Mouse (Mus musculus): ENCODE measurements around the gene Bub1b.
A peak's percentile ranks its signal among the peaks of the same experiment; 100 is the strongest.

GRCm38 (mm10) chr2:118641147-118641546, 43.1 kb downstream of the Bub1b start:
- TF ChIP-seq EP300 (optimal IDR thresholded peaks at IDR 0.05) (no peak), CTCF (IDR thresholded peaks at IDR 0.05; ENCODE audit: low read depth) (peak; percentile 28; the same call in 1 of the 2 replicates)

All from stomach, postnatal 0 days (tissue).